Mouse (Mus musculus): ENCODE results near the gene Lysmd4. TPM values are rescaled to one million over a fixed set of nuclear protein-coding genes. Genes with fewer than 3 reads are reported as not detected.

Lysmd4 gene
- total and polyA plus RNA-seq, 3 experiments, result 5.2 to 7.9 TPM; not detected in 1

DNA sequence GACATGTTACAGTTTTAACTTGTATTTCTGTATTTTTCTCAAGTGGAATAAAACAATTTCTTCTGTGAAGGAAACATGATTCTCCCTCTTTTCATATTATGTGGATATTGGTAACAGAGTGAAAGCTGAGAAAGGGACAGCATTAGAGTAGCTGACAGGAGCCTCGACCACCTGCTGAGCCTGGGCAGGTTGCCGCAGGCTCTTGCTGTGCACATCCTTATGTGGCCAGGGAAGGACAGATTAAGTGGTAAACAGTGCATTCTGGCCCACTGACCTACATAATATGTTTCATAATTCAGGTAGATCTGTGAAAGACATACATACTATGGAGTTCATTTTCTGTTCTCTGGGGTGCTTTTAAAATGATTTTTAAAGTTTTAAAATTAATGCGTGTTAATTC is 6.0 kb downstream of the Lysmd4 start:
- TF ChIP-seq ZNF384 (IDR thresholded peaks at IDR 0.05; ENCODE audit: low read depth, low read length) (no peak), POLR2AphosphoS5 (IDR thresholded peaks at IDR 0.05; ENCODE audit: borderline replicate concordance, low read depth, low read length) (no peak), NRF1 (IDR thresholded peaks at IDR 0.05; ENCODE audit: insufficient read depth, low read depth, low read length, poor library complexity, severe bottlenecking) (no peak), MAFK (IDR thresholded peaks at IDR 0.05; ENCODE audit: borderline replicate concordance, low read depth, low read length) (no peak), ELF1 (IDR thresholded peaks at IDR 0.05; ENCODE audit: low read depth, low read length) (no peak), CHD2 (IDR thresholded peaks at IDR 0.05; ENCODE audit: low read length) (no peak), MAZ (IDR thresholded peaks at IDR 0.05; ENCODE audit: low read depth, low read length) (no peak), ETS1 (IDR thresholded peaks at IDR 0.05; ENCODE audit: low read depth, low read length) (no peak), TAL1 (IDR thresholded peaks at IDR 0.05; ENCODE audit: low read length) (no peak), USF1 (IDR thresholded peaks at IDR 0.05; ENCODE audit: low read depth, low read length) (no peak), TCF12 (IDR thresholded peaks at IDR 0.05; ENCODE audit: low read depth, low read length) (no peak), MYB (IDR thresholded peaks at IDR 0.05; ENCODE audit: low read depth, low read length) (no peak), SMC3 (IDR thresholded peaks at IDR 0.05; ENCODE audit: low read depth, low read length) (no peak), E2F4 (IDR thresholded peaks at IDR 0.05; ENCODE audit: borderline replicate concordance, low read depth, low read length) (no peak), JUND (IDR thresholded peaks at IDR 0.05; ENCODE audit: low read depth, low read length) (no peak), MXI1 (IDR thresholded peaks at IDR 0.05; ENCODE audit: low read depth, low read length) (no peak), NELFE (IDR thresholded peaks at IDR 0.05; ENCODE audit: low read depth, low read length) (no peak), POLR2AphosphoS2 (IDR thresholded peaks at IDR 0.05; ENCODE audit: low read length) (no peak), POLR2A (IDR thresholded peaks at IDR 0.05; ENCODE audit: control insufficient read depth in 1 of 2, insufficient read depth in 1 of 2, low read depth in 1 of 2, low read length in 2 of 2, poor library complexity in 1 of 2) (no peak), CHD1 (IDR thresholded peaks at IDR 0.05; ENCODE audit: low read depth, low read length) (no peak)
- Histone ChIP-seq H3K79me2 (ENCODE audit: control insufficient read depth, insufficient read depth, low read length, poor library complexity) (no peaks in the 10 kb centered on the region), H3K9ac (ENCODE audit: control insufficient read depth, low read depth, low read length, poor library complexity, severe bottlenecking) (no peak overlapping the region), H3K4me3 (ENCODE audit: control insufficient read depth in 1 of 2, insufficient read depth in 1 of 2, low read depth in 2 of 2, low read length in 2 of 2) (no peak overlapping the region), H3K27me3 (ENCODE audit: control insufficient read depth in 1 of 2, insufficient read depth in 2 of 2, low read length in 2 of 2) (no peaks in the 10 kb centered on the region), H3K27ac (ENCODE audit: control insufficient read depth, low read depth, low read length) (no peak overlapping the region), H3K4me1 (ENCODE audit: control insufficient read depth in 1 of 2, insufficient read depth in 2 of 2, low read length in 2 of 2) (no peaks in the 10 kb centered on the region), H3K36me3 (ENCODE audit: control insufficient read depth in 1 of 2, insufficient read depth in 2 of 2, low read length in 2 of 2) (no peaks in the 10 kb centered on the region), H3K9me3 (replicated peaks; ENCODE audit: insufficient read depth, low read length) (no peaks in the 10 kb centered on the region)
- no peak for DNase-seq (ENCODE audit: low read depth, low spot score)

DNA sequence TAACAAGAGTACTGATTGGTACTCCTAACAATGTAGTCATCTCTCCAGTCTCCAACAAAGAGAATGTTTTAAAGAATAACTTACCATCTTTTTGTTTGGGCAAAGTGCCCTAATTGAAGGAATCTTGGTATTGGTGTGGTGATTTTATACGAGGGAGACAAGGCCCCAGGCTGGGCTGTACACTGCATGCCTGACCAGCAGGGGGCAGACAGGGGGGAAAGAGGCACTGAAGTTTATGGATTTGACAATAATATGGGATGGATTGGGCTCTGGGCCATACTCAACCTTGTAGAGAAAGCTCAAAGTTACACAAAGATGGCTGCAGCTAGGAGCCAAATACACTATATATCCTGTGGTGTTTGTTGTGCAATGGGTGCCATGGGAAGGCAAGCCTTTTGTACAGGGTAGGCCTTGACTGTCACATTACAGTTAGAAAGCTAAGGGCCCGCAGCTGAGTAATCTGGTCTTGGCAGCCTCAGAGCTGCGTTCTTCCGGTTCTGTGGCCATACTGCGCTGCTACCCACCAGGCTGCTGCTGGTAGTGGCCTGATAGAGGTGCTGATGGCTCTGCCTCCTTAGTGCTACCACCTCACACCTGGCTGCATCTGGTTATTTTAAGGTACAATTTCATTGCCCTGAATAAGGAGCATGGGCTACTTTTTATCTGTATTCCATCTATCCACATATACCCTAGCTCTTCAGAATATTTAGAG is 6.7 kb downstream of the Lysmd4 start:
- Histone ChIP-seq H3K9ac (ENCODE audit: control insufficient read depth, low read depth, low read length, poor library complexity, severe bottlenecking) (no peak overlapping the region), H3K9me3 (replicated peaks; ENCODE audit: insufficient read depth, low read length) (no peaks in the 10 kb centered on the region), H3K79me2 (ENCODE audit: control insufficient read depth, insufficient read depth, low read length, poor library complexity) (no peaks in the 10 kb centered on the region), H3K36me3 (ENCODE audit: control insufficient read depth in 1 of 2, insufficient read depth in 2 of 2, low read length in 2 of 2) (no peaks in the 10 kb centered on the region), H3K4me3 (ENCODE audit: control insufficient read depth in 1 of 2, insufficient read depth in 1 of 2, low read depth in 2 of 2, low read length in 2 of 2) (no peak overlapping the region), H3K27me3 (ENCODE audit: control insufficient read depth in 1 of 2, insufficient read depth in 2 of 2, low read length in 2 of 2) (no peaks in the 10 kb centered on the region), H3K27ac (ENCODE audit: control insufficient read depth, low read depth, low read length) (no peak overlapping the region), H3K4me1 (ENCODE audit: control insufficient read depth in 1 of 2, insufficient read depth in 2 of 2, low read length in 2 of 2) (no peaks in the 10 kb centered on the region)
- peak; percentile 58 for DNase-seq (ENCODE audit: low read depth, low spot score)
- no peak for TF ChIP-seq ELF1 (IDR thresholded peaks at IDR 0.05; ENCODE audit: low read depth, low read length)
- no peak for TF ChIP-seq KAT2A (conservative IDR thresholded peaks at IDR 0.05; ENCODE audit: low read depth, low read length)
- TF ChIP-seq SMC3 (IDR thresholded peaks at IDR 0.05; ENCODE audit: low read depth, low read length), result peak; percentile 93
- TF ChIP-seq ZC3H11A (IDR thresholded peaks at IDR 0.05; ENCODE audit: low read depth, low read length), result peak; percentile 64
- no peak for TF ChIP-seq MAFK (IDR thresholded peaks at IDR 0.05; ENCODE audit: borderline replicate concordance, low read depth, low read length)
- TF ChIP-seq MYC (IDR thresholded peaks at IDR 0.05; ENCODE audit: low read depth, low read length), result no peak
- TF ChIP-seq RAD21 (IDR thresholded peaks at IDR 0.05; ENCODE audit: low read depth, low read length), result peak; percentile 55
- TF ChIP-seq NRF1 (IDR thresholded peaks at IDR 0.05; ENCODE audit: insufficient read depth, low read depth, low read length, poor library complexity, severe bottlenecking), result no peak
- TF ChIP-seq POLR2A (IDR thresholded peaks at IDR 0.05; ENCODE audit: control insufficient read depth in 1 of 2, insufficient read depth in 1 of 2, low read depth in 1 of 2, low read length in 2 of 2, poor library complexity in 1 of 2), result no peak
- no peak for TF ChIP-seq BHLHE40 (IDR thresholded peaks at IDR 0.05; ENCODE audit: borderline replicate concordance, low read depth, low read length)
- peak; percentile 81 to 86 (median 81) for TF ChIP-seq CTCF (IDR thresholded peaks at IDR 0.05 in 2 of 3, conservative IDR thresholded peaks at IDR 0.05 in 1 of 3; ENCODE audit: control insufficient read depth in 1 of 3, insufficient read depth in 1 of 3, low read depth in 2 of 3, low read length in 3 of 3, poor library complexity in 1 of 3, severe bottlenecking in 1 of 3)
- no peak for TF ChIP-seq SIN3A (IDR thresholded peaks at IDR 0.05; ENCODE audit: low read length)
- TF ChIP-seq TAL1 (IDR thresholded peaks at IDR 0.05; ENCODE audit: low read length), result no peak
- no peak for TF ChIP-seq ZMIZ1 (IDR thresholded peaks at IDR 0.05; ENCODE audit: low read depth, low read length)
